Mouse (Mus musculus) limb, embryonic 11.5 days (tissue): ENCODE results near the gene Rps29. TPM values are rescaled to one million over a fixed set of nuclear protein-coding genes. Genes with fewer than 3 reads are reported as not detected.
A peak's percentile ranks its signal among the peaks of the same experiment; 100 is the strongest.

Source experiments
- ATAC-seq: fragments of 200-750 bp; cut with Nextera tagmentation; 2 replicates; pipeline ENCODE4 v1.8.0; 2017; ENCODE audit warnings: low read depth; ENCODE audit not compliant: insufficient number of reproducible peaks, low FRiP score, low TSS enrichment
- DNase-seq: peaks from one replicate; pipeline ENCODE4 v3.0.0-alpha.2; 2015; ENCODE audit warnings: low spot score
- H3K27ac ChIP-seq: fragments of 300-500 bp; sonication (generic); replicated peaks from 2 replicates; pipeline ENCODE4 v1.5.1; 2014; ENCODE audit warnings: low read depth, mild to moderate bottlenecking, low read length
- H3K27me3 ChIP-seq: fragments of 300-500 bp; sonication (generic); 2 replicates; pipeline ENCODE4 v1.6.1; 2014; ENCODE audit warnings: mild to moderate bottlenecking, low read length, mixed read lengths; ENCODE audit not compliant: control insufficient read depth, insufficient read depth
- H3K36me3 ChIP-seq: fragments of 300-500 bp; sonication (generic); 2 replicates; pipeline ENCODE4 v1.6.1; 2014; ENCODE audit warnings: mild to moderate bottlenecking, low read length, moderate library complexity, mixed read lengths; ENCODE audit not compliant: control insufficient read depth, insufficient read depth
- H3K4me1 ChIP-seq: fragments of 300-500 bp; sonication (generic); 2 replicates; pipeline ENCODE4 v1.6.1; 2014; ENCODE audit warnings: low read length, mixed read lengths; ENCODE audit not compliant: control insufficient read depth, insufficient read depth
- H3K4me2 ChIP-seq: fragments of 300-500 bp; sonication (generic); 2 replicates; pipeline ENCODE4 v1.6.1; 2014; ENCODE audit warnings: low read depth, mild to moderate bottlenecking, moderate library complexity; ENCODE audit not compliant: severe bottlenecking
- H3K4me3 ChIP-seq: fragments of 300-500 bp; sonication (generic); 2 replicates; pipeline ENCODE4 v1.5.1; 2014; ENCODE audit warnings: low read depth, low read length
- H3K9ac ChIP-seq: fragments of 300-500 bp; sonication (generic); 2 replicates; pipeline ENCODE4 v1.6.1; 2014; ENCODE audit warnings: mild to moderate bottlenecking, low read length
- H3K9me3 ChIP-seq: fragments of 300-500 bp; sonication (generic); 2 replicates; pipeline ENCODE4 v1.6.1; 2016; ENCODE audit warnings: low read length; ENCODE audit not compliant: control insufficient read depth
- WGBS: fragments of 180-500 bp; shearing (Covaris S2); extraction: QIAGEN DNeasy Blood & Tissue Kit; methylation state at CpG from one replicate; pipeline ENCODE4 v1.1.7; 2014; 5-methylcytosine and 5-hydroxymethylcytosine counted together
- polyA plus RNA-seq: library from polyadenylated mRNA; unstranded; fragments of >200 nt; fragmentation: Nextera tagmentation; extraction: Ambion mirVana; gene quantifications from 2 replicates; pipeline ENCODE4 v1.2.1, GENCODE M21; 2014

Rps29 gene
- polyA plus RNA-seq, 1 experiment from 2014 or later = 1,587 TPM

GRCm38 (mm10) chr12:69196444-69197377 is 37.7 kb upstream of the Rps29 start, which contains the start of gene Gm49383:
Gene Gm49383 (minus strand): TSS chr12:69197104.
- Histone ChIP-seq H3K4me3 (peak within 1 kb of the TSS; percentile 98), H3K9ac (peak within 1 kb of the TSS; percentile 90), H3K36me3 (no peaks in the 10 kb centered on the region), H3K4me1 (peaks cover 4% of the 10 kb centered on the region; the same call in 1 of the 2 replicates), H3K9me3 (no peaks in the 10 kb centered on the region), H3K27me3 (no peaks in the 10 kb centered on the region), H3K4me2 (peak within 1 kb of the TSS; percentile 94), H3K27ac (peak within 1 kb of the TSS; percentile 78)
- ATAC-seq = peak; percentile 71
- peak; percentile 82 for DNase-seq
- under 1% methylated on average over 75 of the region's 75 CpGs for WGBS

- no peak overlapping the region for H3K27ac ChIP-seq
- peaks cover 10% of the 10 kb centered on the region for H3K36me3 ChIP-seq
- no peak overlapping the region for H3K4me2 ChIP-seq
- no peaks in the 10 kb centered on the region for H3K9me3 ChIP-seq
- peaks cover 4% of the 10 kb centered on the region; the same call in 1 of the 2 replicates for H3K4me1 ChIP-seq
- ATAC-seq (no peak), DNase-seq (no peak)
- no peaks in the 10 kb centered on the region for H3K27me3 ChIP-seq
- no peak overlapping the region for H3K9ac ChIP-seq
- 95% methylated on average over 2 of the region's 2 CpGs for WGBS
- no peak overlapping the region for H3K4me3 ChIP-seq
Measured at GRCm38 (mm10) chr12:69192637-69193036, 33.7 kb upstream of the Rps29 start.

- Histone ChIP-seq H3K27ac (no peak overlapping the region), H3K9me3 (no peaks in the 10 kb centered on the region), H3K4me3 (no peak overlapping the region), H3K36me3 (peaks cover 10% of the 10 kb centered on the region), H3K9ac (no peak overlapping the region), H3K4me2 (no peak overlapping the region), H3K27me3 (no peaks in the 10 kb centered on the region), H3K4me1 (peaks cover 4% of the 10 kb centered on the region; the same call in 1 of the 2 replicates)
- no peak for DNase-seq
- 94% methylated on average over 5 of the region's 5 CpGs for WGBS
- no peak for ATAC-seq
Measured at GRCm38 (mm10) chr12:69191396-69191795, 32.4 kb upstream of the Rps29 start.

GRCm38 (mm10) chr12:69190522-69190921 is 31.5 kb upstream of the Rps29 start:
- Histone ChIP-seq H3K27me3 (no peaks in the 10 kb centered on the region), H3K9me3 (no peaks in the 10 kb centered on the region), H3K27ac (no peak overlapping the region), H3K9ac (no peak overlapping the region), H3K4me3 (no peak overlapping the region), H3K4me2 (no peak overlapping the region), H3K36me3 (peaks cover 10% of the 10 kb centered on the region), H3K4me1 (peaks cover under 1% of the 10 kb centered on the region; the same call in 1 of the 2 replicates)
- WGBS = 92% methylated on average over 1 of the region's 1 CpGs
- no peak for ATAC-seq
- DNase-seq = no peak

GRCm38 (mm10) chr12:69190074-69190473 is 31.1 kb upstream of the Rps29 start:
- ATAC-seq (no peak), DNase-seq (no peak)
- Histone ChIP-seq H3K36me3 (peaks cover 10% of the 10 kb centered on the region), H3K9me3 (no peaks in the 10 kb centered on the region), H3K9ac (no peak overlapping the region), H3K4me2 (no peak overlapping the region), H3K27ac (no peak overlapping the region), H3K4me3 (no peak overlapping the region), H3K27me3 (no peaks in the 10 kb centered on the region), H3K4me1 (peaks cover 5% of the 10 kb centered on the region)
- WGBS = 93% methylated on average over 9 of the region's 9 CpGs

- H3K27ac ChIP-seq = no peak overlapping the region
- ATAC-seq (no peak), DNase-seq (no peak)
- H3K27me3 ChIP-seq = no peaks in the 10 kb centered on the region
- no peak overlapping the region for H3K4me3 ChIP-seq
- 79% methylated on average over 5 of the region's 5 CpGs for WGBS
- H3K9me3 ChIP-seq = no peaks in the 10 kb centered on the region
- peaks cover 10% of the 10 kb centered on the region for H3K36me3 ChIP-seq
- H3K4me2 ChIP-seq = no peak overlapping the region
- no peak overlapping the region for H3K9ac ChIP-seq
- H3K4me1 ChIP-seq = peaks cover 7% of the 10 kb centered on the region
Measured at GRCm38 (mm10) chr12:69186811-69187471, 28.0 kb upstream of the Rps29 start.

- ATAC-seq (no peak), DNase-seq (no peak)
- whole genome bisulfite sequencing = 81% methylated on average over 7 of the region's 7 CpGs
- Histone ChIP-seq H3K27me3 (no peaks in the 10 kb centered on the region), H3K4me3 (peak overlapping the region; percentile 93), H3K36me3 (peaks cover 7% of the 10 kb centered on the region), H3K4me1 (peaks cover 7% of the 10 kb centered on the region), H3K27ac (no peak overlapping the region), H3K4me2 (peak overlapping the region; percentile 94), H3K9ac (peak overlapping the region; percentile 89; the same call in 1 of the 2 replicates), H3K9me3 (no peaks in the 10 kb centered on the region)
Measured at GRCm38 (mm10) chr12:69185371-69185770, 26.4 kb upstream of the Rps29 start.
